Mouse (Mus musculus) ES-E14 (cell line): ENCODE results near the gene Mfn1. TPM values are rescaled to one million over a fixed set of nuclear protein-coding genes. Genes with fewer than 3 reads are reported as not detected.

Experiments
- DNase-seq: peaks from one replicate; pipeline ENCODE4 v3.0.0-alpha.2; 2013; ENCODE audit warnings: low read depth, low spot score
- H3K27ac ChIP-seq: 2 replicates; pipeline ENCODE4 v1.5.1; 2012; ENCODE audit warnings: low read depth, mild to moderate bottlenecking, low read length, moderate library complexity, mixed read lengths; ENCODE audit not compliant: poor library complexity, insufficient read depth, severe bottlenecking
- H3K36me3 ChIP-seq: 2 replicates; pipeline ENCODE4 v1.6.1; 2012; ENCODE audit warnings: mild to moderate bottlenecking, low read length, moderate library complexity, mixed read lengths; ENCODE audit not compliant: control insufficient read depth, poor library complexity, insufficient read depth, severe bottlenecking
- H3K4me1 ChIP-seq, 2 experiments: fragments of 150-350 bp in 1 of 2; sonication (generic) in 1 of 2; 2 replicates each; pipeline ENCODE4 v1.6.1; 2012; ENCODE audit warnings: low read length in 2 of 2, mild to moderate bottlenecking in 1 of 2, mixed read lengths in 1 of 2; ENCODE audit not compliant: control insufficient read depth in 2 of 2, insufficient read depth in 2 of 2, poor library complexity in 1 of 2
- H3K4me3 ChIP-seq, 2 experiments: fragments of 150-350 bp in 1 of 2; sonication (generic) in 1 of 2; 2 replicates each; pipeline ENCODE4 v1.5.1; 2012; ENCODE audit warnings: low read length in 2 of 2, low read depth in 1 of 2, mild to moderate bottlenecking in 1 of 2, mixed read lengths in 1 of 2; ENCODE audit not compliant: insufficient read depth in 1 of 2, poor library complexity in 1 of 2, severe bottlenecking in 1 of 2
- H3K9ac ChIP-seq: 2 replicates; pipeline ENCODE4 v1.6.1; 2012; ENCODE audit warnings: low read depth, mild to moderate bottlenecking, low read length, mixed read lengths; ENCODE audit not compliant: poor library complexity, insufficient read depth, severe bottlenecking
- H3K9me3 ChIP-seq: fragments of 150-350 bp; sonication (generic); 2 replicates; pipeline ENCODE4 v1.6.1; 2012; ENCODE audit warnings: low read depth, mild to moderate bottlenecking, low read length; ENCODE audit not compliant: control insufficient read depth, insufficient read depth
- CHD2 ChIP-seq: IDR thresholded peaks from 2 replicates; pipeline ENCODE4 v1.6.1; 2014; ENCODE audit warnings: mild to moderate bottlenecking, low read depth, low read length, inconsistent platforms
- HCFC1 ChIP-seq: IDR thresholded peaks from 2 replicates; pipeline ENCODE4 v1.6.1; 2012; ENCODE audit warnings: low read length, inconsistent platforms, borderline replicate concordance; ENCODE audit not compliant: insufficient read depth
- MAFK ChIP-seq: IDR thresholded peaks from 2 replicates; pipeline ENCODE4 v1.6.1; 2014; ENCODE audit warnings: mild to moderate bottlenecking, low read depth, low read length, inconsistent platforms; ENCODE audit not compliant: insufficient read depth
- ZC3H11A ChIP-seq: IDR thresholded peaks from 2 replicates; pipeline ENCODE4 v1.6.1; 2012; ENCODE audit warnings: low read depth, mild to moderate bottlenecking, inconsistent platforms, low read length, borderline replicate concordance
- ZNF384 ChIP-seq: IDR thresholded peaks from 2 replicates; pipeline ENCODE4 v1.6.1; 2012; ENCODE audit warnings: low read depth, low read length, inconsistent platforms
- in situ Hi-C, 2 experiments: fragments of 600-800 bp; cut with MboI; formaldehyde crosslinking; loops; one replicate each; pipeline ENCODE4 v1.15.1; 2025; ENCODE audit warnings: low sequenced_read_pairs in 2 of 2, inconsistent platforms in 1 of 2; ENCODE audit not compliant: unreplicated experiment in 2 of 2
- total RNA-seq: library from RNA; depleted of rRNA; stranded (reverse); fragments of 300-350 nt; gene quantifications from 2 replicates; pipeline ENCODE4 v1.2.3, GENCODE M21; 2012

Mfn1 gene
- total RNA-seq, 1 experiment, result 35.1 TPM

- Histone ChIP-seq H3K36me3 (no peaks in the 10 kb centered on the region), H3K9me3 (no peaks in the 10 kb centered on the region), H3K4me3 (no peak overlapping the region), H3K4me1 (0 out of 4 replicates have a peak, but pooled peaks cover 0 to 2% of the 10 kb centered on the region in 2 experiments), H3K27ac (no peak overlapping the region), H3K9ac (no peak overlapping the region)
- TF ChIP-seq ZNF384, result no peak
- TF ChIP-seq HCFC1, result no peak
- TF ChIP-seq MAFK, result no peak
- TF ChIP-seq ZC3H11A, result no peak
- no peak for TF ChIP-seq CHD2
- DNase-seq, result no peak
- in situ Hi-C loops, result loop anchor here in 1 of 2 experiments (10.0 kb wide), 2 partner anchors 121 to 171 kb away; no protein-coding TSS in a partner anchor
Observed at GRCm38 (mm10) chr3:32505841-32506240, 23.4 kb upstream of the Mfn1 start.

GRCm38 (mm10) chr3:32506366-32507225, 22.7 kb upstream of the Mfn1 start:
- Histone ChIP-seq H3K4me1 (0 out of 4 replicates have a peak, but pooled peaks cover 0 to 2% of the 10 kb centered on the region in 2 experiments), H3K9ac (no peak overlapping the region), H3K4me3 (no peak overlapping the region), H3K36me3 (no peaks in the 10 kb centered on the region), H3K27ac (no peak overlapping the region), H3K9me3 (no peaks in the 10 kb centered on the region)
- in situ Hi-C loops, result loop anchor here in 1 of 2 experiments (10.0 kb wide), 2 partner anchors 122 to 172 kb away; no protein-coding TSS in a partner anchor
- no peak for DNase-seq
- TF ChIP-seq MAFK (no peak), ZNF384 (no peak), CHD2 (no peak), ZC3H11A (no peak), HCFC1 (no peak)

GRCm38 (mm10) chr3:32508666-32509324, 20.5 kb upstream of the Mfn1 start:
- Histone ChIP-seq H3K27ac (no peak overlapping the region), H3K9me3 (no peaks in the 10 kb centered on the region), H3K9ac (no peak overlapping the region), H3K4me1 (no peaks in the 10 kb centered on the region; a peak in 1 of 4 replicates), H3K36me3 (peaks cover 4% of the 10 kb centered on the region; the same call in 1 of the 2 replicates), H3K4me3 (peak overlapping the region in 1 of 2 experiments; percentile 21; a peak in 1 of 4 replicates)
- TF ChIP-seq ZC3H11A, result peak; percentile 59
- no peak for TF ChIP-seq HCFC1
- in situ Hi-C loops, result loop anchor here in 1 of 2 experiments (10.0 kb wide), 2 partner anchors 124 to 174 kb away; no protein-coding TSS in a partner anchor
- DNase-seq, result peak; percentile 60

- Histone ChIP-seq H3K4me3 (peak within 1 kb of the TSS; percentile 71 to 83), H3K9me3 (no peaks in the 10 kb centered on the region), H3K9ac (peak within 1 kb of the TSS; percentile 92), H3K36me3 (peaks cover 4% of the 10 kb centered on the region; the same call in 1 of the 2 replicates), H3K27ac (peak within 1 kb of the TSS; percentile 45), H3K4me1 (no peaks in the 10 kb centered on the region; a peak in 1 of 4 replicates)
- in situ Hi-C loops, result loop anchor here in 1 of 2 experiments (10.0 kb wide), 2 partner anchors 125 to 175 kb away; no protein-coding TSS in a partner anchor
- DNase-seq, result no peak
- TF ChIP-seq ZNF384 (0 out of 2 replicates have a peak, but pooled peaks have one; percentile 19), MAFK (no peak), CHD2 (no peak), HCFC1 (no peak)
Observed at GRCm38 (mm10) chr3:32509496-32510374, 19.5 kb upstream of the Mfn1 start, which contains the start of gene Zfp639. Gene Zfp639 (plus strand): TSS chr3:32510259.
